In the genomic region with DNA sequence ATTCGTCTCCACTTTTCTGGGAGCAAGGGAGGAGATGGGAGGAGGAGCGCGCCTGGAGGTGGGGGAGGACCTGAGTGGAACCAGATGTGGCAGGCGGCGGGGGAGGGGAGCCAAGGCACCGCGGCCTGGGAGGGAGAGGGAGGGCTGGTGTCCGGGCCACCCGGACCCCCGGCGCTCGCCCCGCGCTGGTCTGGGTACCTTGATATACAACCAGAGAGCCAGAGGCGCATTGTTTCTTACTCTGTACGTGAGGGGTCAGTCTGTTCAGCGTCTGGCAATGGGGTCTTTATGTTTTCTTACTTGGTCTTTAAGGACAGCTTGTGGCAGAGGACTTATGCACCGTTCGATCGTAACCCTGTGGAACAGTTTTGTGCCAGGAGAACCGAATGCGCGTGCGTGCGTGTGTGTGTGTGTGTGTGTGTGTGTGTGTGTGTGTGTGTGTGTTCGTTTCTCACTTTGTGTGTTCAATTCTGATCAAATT, we compare ENCODE assay signal across 8 mouse cellular contexts. TPM values are rescaled to one million over a fixed set of nuclear protein-coding genes. Genes with fewer than 3 reads are reported as not detected.
DNase-seq lines count a peak whose midpoint lies in the region; ATAC-seq and TF ChIP-seq lines count a peak whose summit lies in the region.

No protein-coding gene starts in this region.

- under 1% methylated on average over 23 of the region's 26 CpGs for WGBS in forebrain, embryonic 15.5 days
- 0% methylated on average over 26 of the region's 26 CpGs for WGBS in hindbrain, embryonic 11.5 days
- 4% methylated on average over 26 of the region's 26 CpGs for WGBS in liver, embryonic 12.5 days (ENCODE audit: insufficient replicate concordance)
- 1% methylated on average over 21 of the region's 26 CpGs for WGBS in neural tube, embryonic 14.5 days
- 10% methylated on average over 26 of the region's 26 CpGs for WGBS in thymus, adult 2 months

- peak overlapping the region; percentile 95 for H3K4me2 ChIP-seq in forebrain, embryonic 15.5 days (replicated peaks)
- peak overlapping the region; percentile 96 for H3K4me2 ChIP-seq in hindbrain, embryonic 11.5 days (replicated peaks; ENCODE audit: low read depth, low read length)
- peak overlapping the region; percentile 55 for H3K4me2 ChIP-seq in liver, embryonic 12.5 days
- H3K4me2 ChIP-seq in neural tube, embryonic 14.5 days (ENCODE audit: low read depth, low read length), result peak overlapping the region; percentile 95

- TF ChIP-seq POLR2A in thymus, adult 2 months (IDR thresholded peaks at IDR 0.05; ENCODE audit: control insufficient read depth, extremely low read depth, insufficient read depth, low read length, poor library complexity), result no peak

- ATAC-seq in forebrain, embryonic 15.5 days (replicated peaks), result peak; percentile 35
- ATAC-seq in hindbrain, embryonic 11.5 days (ENCODE audit: low FRiP score), result peak; percentile 55
- no peak for ATAC-seq in liver, embryonic 12.5 days
- ATAC-seq in neural tube, embryonic 14.5 days (ENCODE audit: low read depth), result peak; percentile 33; the same call in 1 of the 2 replicates

- H3K36me3 ChIP-seq in forebrain, embryonic 15.5 days, result 0 out of 2 replicates have a peak, but pooled peaks cover 3% of the 10 kb centered on the region
- H3K36me3 ChIP-seq in hindbrain, embryonic 11.5 days (ENCODE audit: control insufficient read depth, insufficient read depth, low read length), result no peaks in the 10 kb centered on the region
- H3K36me3 ChIP-seq in liver, embryonic 12.5 days, result 0 out of 2 replicates have a peak, but pooled peaks cover 4% of the 10 kb centered on the region
- H3K36me3 ChIP-seq in neural tube, embryonic 14.5 days (ENCODE audit: control insufficient read depth, insufficient read depth, low read length), result 0 out of 2 replicates have a peak, but pooled peaks cover 1% of the 10 kb centered on the region
- H3K36me3 ChIP-seq in thymus, adult 2 months (ENCODE audit: control insufficient read depth, insufficient read depth, low read length), result no peaks in the 10 kb centered on the region

- no peak overlapping the region for H3K27ac ChIP-seq in forebrain, embryonic 15.5 days (replicated peaks)
- H3K27ac ChIP-seq in hindbrain, embryonic 11.5 days (ENCODE audit: low read depth, low read length), result no peak overlapping the region
- no peak overlapping the region; the same call in 1 of the 2 replicates for H3K27ac ChIP-seq in liver, embryonic 12.5 days
- H3K27ac ChIP-seq in neural tube, embryonic 14.5 days (ENCODE audit: low read depth, low read length), result no peak overlapping the region
- no peak overlapping the region for H3K27ac ChIP-seq in thymus, adult 2 months (ENCODE audit: control insufficient read depth, insufficient read depth, low read length)

- H3K9ac ChIP-seq in forebrain, embryonic 15.5 days (replicated peaks), result peak overlapping the region; percentile 56
- H3K9ac ChIP-seq in hindbrain, embryonic 11.5 days (ENCODE audit: low read depth, low read length), result peak overlapping the region; percentile 75
- no peak overlapping the region for H3K9ac ChIP-seq in liver, embryonic 12.5 days
- H3K9ac ChIP-seq in neural tube, embryonic 14.5 days (replicated peaks; ENCODE audit: low read depth, low read length), result no peak overlapping the region; the same call in 1 of the 2 replicates

- no peaks in the 10 kb centered on the region for H3K9me3 ChIP-seq in forebrain, embryonic 15.5 days
- H3K9me3 ChIP-seq in hindbrain, embryonic 11.5 days (ENCODE audit: control insufficient read depth, low read length), result no peaks in the 10 kb centered on the region
- H3K9me3 ChIP-seq in liver, embryonic 12.5 days (replicated peaks), result no peaks in the 10 kb centered on the region
- H3K9me3 ChIP-seq in neural tube, embryonic 14.5 days (ENCODE audit: control insufficient read depth, low read length), result no peaks in the 10 kb centered on the region

- no peaks in the 10 kb centered on the region for H3K27me3 ChIP-seq in forebrain, embryonic 15.5 days
- peaks cover 2% of the 10 kb centered on the region; the same call in 1 of the 2 replicates for H3K27me3 ChIP-seq in hindbrain, embryonic 11.5 days (ENCODE audit: control insufficient read depth, insufficient read depth, low read length)
- peaks cover 64% of the 10 kb centered on the region for H3K27me3 ChIP-seq in liver, embryonic 12.5 days (replicated peaks)
- H3K27me3 ChIP-seq in neural tube, embryonic 14.5 days (ENCODE audit: control insufficient read depth, insufficient read depth, low read length), result peaks cover 9% of the 10 kb centered on the region
- peaks cover 7% of the 10 kb centered on the region for H3K27me3 ChIP-seq in thymus, adult 2 months (ENCODE audit: control insufficient read depth, insufficient read depth, low read length)

- peak overlapping the region; percentile 53 for H3K4me3 ChIP-seq in forebrain, embryonic 15.5 days
- peak overlapping the region; percentile 61 for H3K4me3 ChIP-seq in hindbrain, embryonic 11.5 days (ENCODE audit: low read depth, low read length)
- peak overlapping the region; percentile 40 for H3K4me3 ChIP-seq in liver, embryonic 12.5 days
- H3K4me3 ChIP-seq in neural tube, embryonic 14.5 days (ENCODE audit: low read depth, low read length), result peak overlapping the region; percentile 46
- no peak overlapping the region for H3K4me3 ChIP-seq in thymus, adult 2 months (ENCODE audit: control insufficient read depth, insufficient read depth, low read length)

- DNase-seq in ovary, postnatal 10 days (ENCODE audit: low spot score), result peak; percentile 49
- DNase-seq in ovary, adult 18-20 months (ENCODE audit: low spot score), result no peak
- peak; percentile 82 for DNase-seq in hindbrain, embryonic 11.5 days (ENCODE audit: low spot score)
- DNase-seq in cerebellum, adult 18-20 months, result no peak
- no peak for DNase-seq in thymus, adult 2 months

- no peak for TF ChIP-seq CTCF in thymus, adult 2 months (IDR thresholded peaks at IDR 0.05; ENCODE audit: borderline replicate concordance, control insufficient read depth, extremely low read depth, insufficient read depth, low read length, poor library complexity)

- H3K4me1 ChIP-seq in forebrain, embryonic 15.5 days, result peaks cover 29% of the 10 kb centered on the region
- peaks cover 4% of the 10 kb centered on the region; the same call in 1 of the 2 replicates for H3K4me1 ChIP-seq in hindbrain, embryonic 11.5 days (replicated peaks; ENCODE audit: control insufficient read depth, insufficient read depth, low read length)
- H3K4me1 ChIP-seq in liver, embryonic 12.5 days, result peaks cover 8% of the 10 kb centered on the region; the same call in 1 of the 2 replicates
- peaks cover 17% of the 10 kb centered on the region for H3K4me1 ChIP-seq in neural tube, embryonic 14.5 days (ENCODE audit: control insufficient read depth, insufficient read depth, low read length)
- H3K4me1 ChIP-seq in thymus, adult 2 months (replicated peaks; ENCODE audit: control insufficient read depth, insufficient read depth, low read length), result no peaks in the 10 kb centered on the region

RNA-seq across cellular contexts. Expression of a gene that starts 0.7 kb away (rescaled TPM):
- polyA plus RNA-seq in forebrain, embryonic 15.5 days (2015; fragmentation: Nextera tagmentation; extraction: Ambion mirVana), result 4.1 and 4.3 TPM in 2 replicates
- 6.6 and 7.2 TPM in 2 replicates for polyA plus RNA-seq in hindbrain, embryonic 11.5 days (2014; fragmentation: Nextera tagmentation; extraction: Ambion mirVana)
- polyA plus RNA-seq in liver, embryonic 12.5 days (2016; fragmentation: Nextera tagmentation; extraction: Ambion mirVana), result 2.8 and 3.2 TPM in 2 replicates
- 1.8 and 3.6 TPM in 2 replicates for polyA plus RNA-seq in neural tube, embryonic 14.5 days (2014; fragmentation: Nextera tagmentation; extraction: Ambion mirVana)
- polyA plus RNA-seq in thymus, adult 2 months (2012; rRNA removed), result 3.6 and 4.6 TPM in 2 replicates

Comparison
In these comparisons a context has a peak if more than half of its experiments do, and no peak if none do; other contexts are left out.
1. DNase-seq: peak in ovary, postnatal 10 days (single experiment) and hindbrain, embryonic 11.5 days (single experiment); none in ovary, adult 18-20 months (single experiment), cerebellum, adult 18-20 months (0 of 2) and thymus, adult 2 months (single experiment).
2. H3K9ac ChIP-seq: peak in forebrain, embryonic 15.5 days (single experiment) and hindbrain, embryonic 11.5 days (single experiment); none in liver, embryonic 12.5 days (single experiment) and neural tube, embryonic 14.5 days (single experiment).
3. Peak in every context shown above with its lines, with median percentiles within 50 percentile points of each other: H3K4me2 ChIP-seq.